Mouse (Mus musculus) heart, adult 18-20 months (tissue): ENCODE measurements around the gene Mocs1. TPM values are rescaled to one million over a fixed set of nuclear protein-coding genes. Genes with fewer than 3 reads are reported as not detected.

ENCODE experiments used
- DNase-seq, 2 experiments: peaks; one replicate each; pipeline ENCODE4 v3.0.0; 2021 to 2022; ENCODE audit warnings: mixed read lengths in 1 of 2
- long read RNA-seq, 2 experiments: library from polyadenylated mRNA; stranded (forward); transcript quantifications; one replicate each; pipeline ENCODE4 v2.0.0; 2021
- total RNA-seq, 2 experiments: library from RNA; stranded (reverse); gene quantifications; 2 replicates each; pipeline ENCODE4 v1.2.3; 2021

The Mocs1 gene
- total RNA-seq = 10 to 100 TPM; 19.9 to 24.0 TPM
- long read RNA-seq, experiment 1, partial matches to known transcripts = 0 of 1 reads
- long read RNA-seq, experiment 1, other reads (novel, unspliced or antisense) = 1 of 1 reads
- long read RNA-seq, experiment 2, partial matches to known transcripts = 0 of 2 reads
- long read RNA-seq, experiment 2, other reads (novel, unspliced or antisense) = 2 of 2 reads

DNA sequence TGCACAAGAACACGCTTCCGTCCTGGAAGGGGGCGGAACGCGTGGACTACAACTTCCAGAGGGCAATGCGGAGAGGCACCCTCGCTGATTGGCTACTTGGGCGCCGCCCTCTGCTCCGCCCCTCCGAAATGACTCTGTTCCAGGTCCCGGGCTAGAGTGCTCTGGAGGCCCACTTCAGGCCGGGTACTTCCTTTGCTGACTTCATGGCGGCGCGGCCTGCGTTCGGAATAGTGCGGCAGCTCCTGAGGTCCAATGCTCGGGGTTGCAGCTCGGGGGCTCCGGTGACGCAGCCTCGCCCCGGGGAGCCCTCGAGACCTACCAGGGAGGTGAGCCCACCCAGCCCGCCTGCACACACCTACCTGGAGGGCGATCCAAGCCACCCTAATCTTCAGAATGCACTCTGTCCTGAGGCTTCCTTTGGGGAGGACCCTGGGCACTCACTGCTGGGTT, at the start of gene Mocs1:
Gene Mocs1, plus strand, starts transcription at position 124 of the 450 bp plus-strand sequence.
- peak; percentile 98 for DNase-seq

DNA sequence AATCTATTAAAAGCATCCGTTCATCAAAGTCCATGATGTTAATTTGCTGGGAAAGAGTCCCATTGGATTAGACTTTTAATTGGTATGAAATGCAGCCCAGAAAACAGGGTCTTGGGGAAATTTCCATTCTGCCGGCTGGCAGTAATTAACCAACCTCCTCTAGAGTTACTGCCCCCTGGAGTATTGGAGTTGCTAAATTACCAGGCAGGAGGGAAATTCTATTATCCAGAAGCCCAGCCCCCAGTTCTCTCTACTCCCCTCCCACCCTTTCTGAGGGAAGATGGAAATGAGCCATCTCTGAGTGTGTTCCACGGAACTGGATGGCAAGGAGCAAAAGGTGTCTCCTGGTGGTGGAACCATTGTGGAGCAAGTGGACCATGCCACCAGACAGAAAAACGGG, 48.5 kb upstream of the Mocs1 start:
- no peak for DNase-seq

DNA sequence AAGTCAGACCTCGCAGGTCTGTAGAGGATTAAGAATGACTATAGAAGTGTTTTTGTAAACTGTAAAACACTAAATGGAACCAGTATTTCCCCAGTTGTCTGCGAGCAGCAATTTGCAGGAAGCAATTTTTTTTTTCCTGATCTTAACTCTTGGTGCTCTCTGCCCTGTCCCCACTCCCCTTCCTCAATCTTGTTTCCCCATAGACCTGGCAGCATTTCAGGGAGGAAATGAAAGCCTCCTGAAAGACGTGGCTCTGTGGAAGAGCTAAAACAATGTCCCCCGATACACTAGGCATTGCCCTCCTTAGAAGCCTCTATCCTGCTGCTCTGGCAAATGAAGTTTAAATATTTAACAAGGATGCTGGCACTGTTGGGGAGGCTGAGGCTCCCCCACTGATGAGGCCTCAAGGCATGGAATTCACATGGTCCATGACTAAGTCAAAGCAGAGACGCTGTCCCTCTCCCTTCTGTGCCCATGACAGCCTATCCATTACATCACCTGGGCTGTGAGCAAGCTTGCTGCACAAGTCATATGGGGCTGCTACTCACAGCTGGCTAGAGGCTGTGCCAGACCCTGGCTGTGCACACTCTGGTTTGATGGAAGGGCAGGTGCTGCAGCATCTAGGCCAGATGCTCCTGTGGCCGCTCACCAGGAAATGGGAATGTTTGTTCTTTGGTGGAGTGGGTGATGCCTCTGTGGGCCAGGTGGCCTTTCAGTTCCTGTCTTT, 43.8 kb upstream of the Mocs1 start:
- DNase-seq = no peak

DNA sequence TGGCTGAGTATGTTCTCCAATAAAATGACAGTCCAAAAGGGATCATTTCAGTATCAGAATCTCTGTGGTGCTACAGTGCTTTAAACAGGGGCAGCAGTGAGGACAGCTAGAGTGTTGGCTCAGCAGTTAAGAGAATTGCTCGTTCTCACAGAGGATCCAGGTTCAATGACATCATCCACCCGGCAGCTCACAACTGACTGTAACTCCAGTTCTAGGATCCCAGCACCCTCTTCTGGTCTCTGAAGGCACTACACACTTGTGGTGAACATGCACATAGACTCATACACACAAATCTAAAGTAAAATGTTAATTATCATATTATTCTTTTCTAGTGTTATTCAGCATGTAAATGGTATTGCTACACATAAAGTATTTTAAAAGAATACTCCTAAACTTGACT, 40.4 kb upstream of the Mocs1 start:
- DNase-seq = no peak

DNA sequence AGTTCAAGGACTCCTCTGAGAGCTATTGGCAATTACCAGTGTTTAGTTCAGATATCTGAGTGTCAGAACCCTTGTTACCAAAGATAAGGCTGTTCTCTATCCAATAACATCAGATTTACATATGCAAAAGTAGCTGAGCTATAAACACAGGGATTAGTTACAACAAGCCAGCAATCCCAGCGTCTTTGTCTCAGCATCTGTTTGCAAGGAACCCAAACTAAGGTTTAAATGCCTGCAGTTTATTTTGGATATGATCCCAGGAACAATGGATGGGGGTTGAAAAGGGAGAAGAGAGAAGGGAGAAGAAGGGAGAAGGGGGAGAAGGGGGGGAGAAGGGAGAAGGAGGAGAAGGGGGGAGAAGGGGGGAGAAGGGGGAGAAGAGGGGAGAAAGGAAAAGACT, 35.4 kb upstream of the Mocs1 start:
- no peak for DNase-seq

DNA sequence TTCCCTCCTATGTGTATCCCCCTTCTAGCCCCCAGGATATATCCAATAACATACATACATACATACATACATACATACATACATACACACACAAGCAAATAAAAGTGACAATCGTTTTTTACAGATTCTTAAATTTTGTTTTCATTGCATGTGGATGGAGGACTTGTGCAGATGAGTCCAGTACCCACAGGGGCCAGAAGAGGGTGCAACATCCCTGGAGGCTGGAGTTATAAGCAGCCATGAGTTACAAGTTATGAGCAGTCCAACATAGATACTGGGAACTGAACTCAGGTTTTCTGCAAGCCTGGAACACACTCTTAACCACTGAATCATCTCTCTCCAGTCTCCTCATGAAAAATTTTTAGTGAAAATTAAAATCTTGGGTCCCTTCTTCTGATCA, 33.3 kb upstream of the Mocs1 start:
- DNase-seq = no peak

DNA sequence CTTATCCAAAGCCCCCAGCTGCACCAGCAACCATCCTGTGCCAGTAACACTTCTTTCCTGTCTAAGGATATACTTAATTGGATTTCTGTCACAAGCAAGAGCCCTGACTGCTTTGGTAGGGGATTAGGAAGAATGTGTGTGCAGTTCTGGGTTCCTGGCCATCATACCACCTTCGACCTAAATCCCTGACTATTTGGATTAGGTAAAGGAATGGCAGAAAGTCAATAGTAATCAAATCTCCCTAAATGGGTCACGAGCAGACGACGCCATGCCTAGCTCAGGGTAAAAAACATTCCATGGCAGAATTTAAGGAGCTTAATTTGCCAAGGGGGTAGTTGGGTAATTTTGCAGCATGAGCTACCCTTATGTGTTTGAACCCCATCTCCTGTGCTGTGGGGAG, 28.6 kb upstream of the Mocs1 start:
- DNase-seq = no peak

DNA sequence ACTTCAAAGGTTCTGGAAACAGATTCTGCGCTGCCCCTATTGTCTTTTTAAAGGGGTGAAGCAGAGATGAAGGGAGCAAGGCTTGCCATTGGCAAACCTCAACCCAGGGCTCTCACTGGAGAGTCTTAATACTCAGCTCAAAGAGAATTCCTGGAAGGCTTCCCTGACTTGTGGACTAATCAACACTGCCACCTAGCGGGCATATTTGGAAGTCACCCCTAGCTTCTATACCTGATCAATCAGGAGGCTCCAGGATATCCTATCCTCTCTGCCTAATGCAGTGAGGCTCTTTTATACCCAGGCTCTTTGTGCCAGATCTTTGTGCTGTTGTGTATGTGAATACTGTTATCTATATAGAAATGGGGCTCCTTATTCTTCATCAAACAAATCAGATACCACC, 28.0 kb upstream of the Mocs1 start:
- DNase-seq = peak; percentile 57 to 88

DNA sequence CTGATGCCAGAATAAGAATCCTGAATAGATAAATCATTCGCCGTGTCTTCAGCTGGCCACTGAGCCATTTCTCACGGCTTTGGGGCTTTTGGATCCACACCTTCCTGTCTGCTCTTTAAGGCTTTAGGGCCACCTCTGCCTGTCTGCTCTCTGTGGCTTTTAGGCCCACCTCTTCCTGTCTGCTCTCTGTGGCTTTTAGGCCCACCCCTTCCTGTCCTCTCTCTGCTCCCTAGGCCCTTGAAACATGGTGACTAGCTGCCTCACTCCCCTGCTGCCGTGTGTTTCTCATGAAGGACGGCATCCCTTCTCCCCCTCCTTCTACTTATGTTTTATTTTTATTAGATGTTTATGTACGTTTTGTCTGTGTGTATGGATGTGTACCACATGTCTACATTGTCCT, 25.0 kb upstream of the Mocs1 start:
- DNase-seq = no peak

DNA sequence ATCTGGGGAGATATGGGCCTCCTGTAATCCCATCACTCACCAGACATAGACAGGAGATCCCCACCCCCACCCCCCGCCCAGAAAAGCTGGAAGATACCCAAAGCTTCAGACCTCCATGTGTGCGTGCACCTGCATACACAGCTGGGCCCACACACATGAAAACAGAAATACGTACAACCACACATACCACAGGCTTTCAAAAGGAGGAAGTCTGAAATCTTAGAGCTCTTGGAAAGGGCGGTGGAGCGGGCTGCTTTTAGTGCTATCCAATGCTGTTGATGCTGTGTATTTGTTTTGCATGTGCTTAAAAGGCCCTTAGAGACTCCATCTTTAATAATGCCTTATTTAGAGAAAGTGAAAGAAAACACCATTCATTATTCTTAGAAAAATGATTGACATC, 22.2 kb upstream of the Mocs1 start:
- DNase-seq = no peak

DNA sequence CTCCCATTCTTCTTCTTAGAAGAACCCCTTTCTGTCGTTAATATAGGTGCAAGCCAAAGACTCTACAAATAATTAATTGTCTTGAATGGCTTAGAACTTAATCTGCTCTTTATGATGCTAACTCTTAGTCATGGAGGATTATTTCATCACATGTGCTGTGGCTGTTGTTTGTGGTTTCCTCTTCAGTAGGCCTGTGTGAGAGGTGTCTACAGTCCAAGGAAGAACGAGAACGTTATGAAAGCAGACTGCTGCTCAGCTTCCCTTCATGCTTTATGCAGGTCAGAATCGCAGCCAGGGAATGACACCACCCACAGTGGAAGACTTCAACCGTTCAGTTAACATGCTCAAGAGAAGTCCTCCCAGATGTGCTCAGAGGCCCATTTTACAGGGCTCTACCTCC, 15.2 kb upstream of the Mocs1 start:
- DNase-seq = no peak

DNA sequence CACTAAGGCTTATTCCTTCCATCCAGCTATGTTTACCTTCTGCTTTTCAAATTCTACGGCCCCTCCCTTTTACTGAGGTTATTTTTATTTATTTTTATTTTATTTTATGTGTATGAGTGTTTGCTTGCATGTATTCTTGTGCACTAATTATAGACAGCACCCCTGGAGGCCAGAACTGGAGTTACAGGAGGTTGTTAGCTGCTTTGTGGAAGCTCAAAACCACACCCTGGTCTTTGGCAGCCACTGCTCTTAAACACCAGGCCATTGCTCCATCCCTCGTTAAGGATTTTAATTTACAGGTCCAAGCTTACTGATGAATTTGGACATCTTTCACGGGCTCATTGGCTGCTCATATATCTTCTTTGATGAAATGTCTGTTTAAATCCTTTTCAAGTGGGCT, 14.6 kb upstream of the Mocs1 start:
- DNase-seq = no peak

DNA sequence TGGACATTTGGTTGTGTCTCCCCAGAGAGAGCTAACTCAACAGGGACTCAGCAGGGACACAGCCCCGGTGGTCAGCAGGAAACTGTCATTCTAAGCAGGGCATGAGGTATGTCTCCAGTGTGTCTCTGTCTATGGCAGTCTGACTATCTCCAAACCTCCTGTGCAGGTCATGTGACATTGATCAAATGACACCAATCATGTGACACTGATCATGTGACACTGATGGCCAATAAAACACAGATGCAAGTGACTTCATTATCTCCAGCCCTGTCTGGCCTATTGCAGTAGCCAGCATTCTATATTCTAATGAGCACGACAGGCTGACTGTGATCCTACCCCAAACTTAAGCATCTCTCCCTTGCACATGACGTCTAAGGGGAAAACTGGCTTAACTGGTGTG, 11.9 kb upstream of the Mocs1 start:
- no peak for DNase-seq

DNA sequence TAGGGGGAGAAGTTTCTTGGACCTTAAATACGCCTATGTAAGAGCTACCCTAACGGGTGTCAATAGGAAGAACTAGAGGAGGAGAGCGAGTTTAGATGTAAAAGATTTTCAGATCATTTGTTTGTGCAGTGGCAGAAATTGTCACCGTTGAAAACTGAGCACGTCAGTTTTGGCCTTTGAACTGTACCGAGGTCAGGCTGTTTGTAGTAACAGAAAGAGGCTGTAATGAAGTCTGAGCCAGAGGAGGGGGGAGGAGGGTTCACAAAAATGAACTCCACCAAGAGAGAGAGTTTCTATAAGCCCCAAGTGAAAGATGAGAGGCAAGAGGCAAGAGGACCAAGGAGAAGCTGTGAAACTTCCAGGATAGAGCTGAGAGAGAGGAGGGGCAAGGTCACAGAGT, 8.3 kb upstream of the Mocs1 start:
- no peak for DNase-seq

DNA sequence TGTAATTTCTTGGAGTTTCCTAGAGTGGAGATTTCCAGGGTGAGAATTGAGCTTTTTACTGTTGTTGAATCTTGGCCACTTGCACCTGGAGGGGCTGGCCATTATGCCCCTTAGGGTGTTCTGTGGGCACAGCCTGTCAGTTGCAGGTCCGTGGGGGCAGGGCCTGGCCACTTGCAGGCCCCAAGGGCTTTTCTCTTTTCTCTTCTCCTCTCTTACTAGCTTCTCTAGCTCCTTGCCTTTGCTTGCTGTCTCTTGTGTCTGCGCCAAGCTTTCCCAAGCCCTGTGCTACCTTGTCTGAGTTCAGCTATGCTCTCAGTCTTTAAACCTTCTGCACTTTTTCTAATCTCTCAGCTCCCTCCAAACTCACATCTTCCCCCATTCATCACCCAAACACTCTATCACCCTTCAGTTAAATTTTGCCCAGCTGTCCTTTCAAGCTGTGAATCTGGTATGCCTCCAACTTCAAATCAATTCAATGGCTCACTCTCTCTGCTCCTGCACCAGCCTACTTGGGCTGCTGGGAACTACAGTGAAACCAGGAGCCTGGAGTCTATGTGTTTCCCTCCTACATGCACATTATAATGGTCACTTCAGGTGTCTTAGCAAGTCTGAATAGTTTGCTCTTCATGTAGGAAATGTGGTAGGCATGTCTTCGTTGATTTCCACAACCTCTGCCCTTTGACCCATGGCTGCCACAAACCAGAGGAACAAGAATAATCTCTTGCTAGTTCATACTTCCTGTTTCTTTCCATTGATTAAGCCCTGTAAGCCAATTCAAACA, 5.7 kb upstream of the Mocs1 start:
- no peak for DNase-seq

DNA sequence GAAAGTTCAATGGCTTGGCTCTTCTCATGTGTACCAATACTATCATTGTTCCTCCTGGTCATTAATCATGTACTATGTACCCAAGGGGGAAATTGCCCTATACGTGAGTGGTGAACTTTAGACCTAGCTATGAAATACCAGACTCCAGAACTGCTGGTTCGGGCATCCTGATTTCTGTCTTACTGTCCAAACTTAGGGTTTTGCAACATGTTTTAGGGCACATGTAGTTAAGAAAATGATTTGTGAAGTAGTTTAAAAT, 5.2 kb upstream of the Mocs1 start:
- no peak for DNase-seq

DNA sequence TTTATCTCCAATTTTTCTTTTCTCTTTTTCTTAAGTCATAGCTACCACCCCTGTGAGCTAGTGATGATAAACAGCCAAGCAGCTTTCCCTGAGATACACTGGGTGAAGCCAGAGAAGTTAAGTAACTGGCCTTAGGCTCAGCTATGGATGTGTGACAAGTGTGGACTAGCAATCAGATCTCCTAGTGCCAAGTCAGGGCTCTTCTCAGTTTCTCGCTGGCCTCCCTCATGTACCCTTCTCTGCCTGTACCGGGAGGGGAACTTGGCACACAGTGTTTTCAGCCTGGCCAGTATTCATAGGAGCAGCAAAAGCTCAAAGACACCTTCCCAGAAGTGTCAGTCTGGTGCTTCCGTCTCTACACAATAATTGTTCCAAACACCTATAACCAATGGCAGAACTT, 4.3 kb upstream of the Mocs1 start:
- no peak for DNase-seq

DNA sequence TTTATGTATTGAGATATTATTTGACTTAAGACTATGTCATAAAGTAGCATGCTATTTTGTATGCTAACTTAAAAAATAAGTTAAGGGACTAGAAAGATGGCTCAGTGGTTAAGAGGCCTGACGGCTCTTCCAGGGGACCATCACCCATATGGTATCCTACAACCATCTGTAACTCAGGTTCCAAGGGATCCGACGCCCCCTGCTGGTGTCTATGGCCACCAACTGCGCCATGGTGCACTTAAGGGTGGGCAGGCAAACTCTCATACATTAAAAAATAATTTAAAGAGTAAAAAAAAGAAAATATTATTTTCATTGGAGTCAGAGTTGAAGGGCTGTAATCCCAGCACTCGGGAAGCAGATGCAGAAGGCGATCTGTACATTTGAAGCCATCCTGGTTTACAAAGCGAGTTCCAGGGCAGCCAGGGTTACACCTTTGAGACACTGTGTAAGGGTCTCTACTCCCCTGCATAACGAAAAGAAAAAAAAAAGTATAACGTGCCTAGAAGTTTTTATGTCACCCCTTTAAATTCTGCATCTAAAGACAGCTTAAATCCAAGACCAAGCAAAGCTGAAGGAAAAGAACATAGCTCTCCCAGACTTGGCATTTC, 427 bp upstream of the Mocs1 start:
- peak in 1 of 2 experiments; percentile 14 for DNase-seq

DNA sequence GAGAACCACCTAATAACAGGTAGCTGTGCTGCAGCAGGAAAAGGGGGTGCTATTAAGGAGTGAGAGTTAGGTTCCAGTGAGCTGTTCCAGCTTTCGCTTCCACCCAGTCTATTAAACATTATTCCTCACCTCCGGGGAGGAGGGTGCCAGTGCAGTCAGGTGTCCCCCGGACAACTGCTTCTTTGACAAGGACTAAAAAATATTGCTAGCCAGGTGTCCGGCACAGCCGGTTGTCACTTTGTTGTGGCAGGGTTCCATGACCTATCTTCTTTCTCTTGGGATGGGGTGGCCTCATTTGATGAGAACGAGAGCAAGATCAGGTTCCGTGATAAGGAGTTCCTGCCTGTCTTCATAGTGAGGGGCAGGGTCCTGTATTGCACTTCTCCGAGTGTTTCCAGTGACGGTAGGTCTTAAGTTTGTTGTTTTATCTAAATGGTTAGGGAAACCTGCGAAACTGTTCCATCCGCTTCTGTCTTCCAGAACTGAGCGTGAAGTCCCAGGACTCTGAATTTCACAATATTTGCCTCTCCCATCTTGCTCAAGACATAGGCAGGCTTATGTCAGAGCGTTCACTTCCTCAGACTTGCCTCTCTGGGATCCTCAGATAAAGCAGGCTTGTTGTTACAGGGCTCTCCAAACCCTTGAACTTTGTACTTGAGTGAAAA, 721 bp downstream of the Mocs1 start:
- peak; percentile 67 to 69 for DNase-seq

DNA sequence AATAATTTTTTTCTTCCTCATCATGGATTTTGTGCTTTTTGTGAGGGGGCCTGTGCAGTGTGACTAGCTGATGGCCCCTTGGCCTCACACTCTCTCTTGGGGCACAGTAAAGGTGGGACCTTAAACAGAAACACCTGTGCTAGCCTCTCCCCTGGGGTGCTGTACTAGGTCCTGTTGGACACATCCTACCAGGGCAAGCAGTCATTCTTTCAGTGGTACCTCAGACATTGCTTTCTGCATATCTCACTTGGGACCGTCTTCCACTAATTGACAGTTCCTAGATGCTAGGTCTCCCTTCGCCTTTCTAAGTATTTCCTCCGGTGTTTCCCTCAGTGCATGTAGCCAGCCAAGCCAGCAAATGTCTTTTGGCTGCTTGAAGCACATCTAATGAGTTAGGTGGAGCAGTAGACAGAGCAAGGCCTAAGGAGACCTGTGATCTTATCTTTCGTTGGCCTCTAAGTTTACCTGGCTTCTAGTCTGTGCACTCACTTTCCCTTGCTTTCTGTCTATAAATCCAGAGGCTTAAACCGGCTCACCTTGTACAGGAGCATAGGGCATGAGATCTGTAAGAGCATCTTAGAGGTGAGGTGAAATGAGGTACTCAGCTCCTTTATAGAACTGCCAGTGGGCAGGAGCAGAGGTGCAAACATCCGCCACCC, 1.4 kb downstream of the Mocs1 start:
- peak in 1 of 2 experiments; percentile 35 for DNase-seq

DNA sequence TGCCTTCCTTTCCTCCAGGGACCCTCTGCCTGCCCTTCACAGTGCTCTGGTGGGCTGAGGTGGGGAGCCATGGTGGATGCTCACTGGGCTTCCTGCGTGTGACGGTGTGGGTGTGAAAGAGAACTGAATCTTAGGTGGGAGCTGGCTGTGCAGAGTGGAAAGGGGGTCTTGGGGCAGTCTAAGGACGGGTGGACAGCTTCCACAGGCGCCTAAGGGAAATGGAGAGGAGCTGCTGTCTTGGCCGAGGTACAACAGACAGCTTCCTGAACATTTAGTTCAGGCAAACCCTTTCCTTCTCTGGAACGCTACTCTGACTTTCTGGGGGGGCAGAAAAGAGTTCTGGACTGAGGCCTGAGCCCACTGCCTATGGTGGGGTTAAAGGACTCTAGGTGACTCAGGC, 2.0 kb downstream of the Mocs1 start:
- DNase-seq = peak; percentile 49 to 62

DNA sequence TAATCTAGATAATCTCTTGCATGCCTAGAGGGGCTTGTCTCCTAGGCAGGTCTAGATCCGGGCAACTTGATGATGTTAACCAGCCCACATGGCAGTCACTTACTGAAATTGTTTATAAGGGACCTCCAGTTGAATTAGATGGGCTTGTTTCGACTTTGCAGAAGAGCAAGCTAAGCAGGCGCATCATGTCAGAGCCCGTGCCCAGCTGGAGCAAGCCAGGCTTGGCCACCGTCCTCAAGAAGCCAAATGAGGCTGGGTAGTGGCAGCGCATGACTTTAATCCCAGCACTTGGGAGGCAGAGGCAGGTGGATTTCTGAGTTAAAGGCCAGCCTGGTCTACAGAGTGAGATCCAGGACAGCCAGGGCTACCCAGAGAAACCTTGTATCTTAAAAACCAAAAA, 3.0 kb downstream of the Mocs1 start:
- no peak for DNase-seq
